Mouse (Mus musculus) left cerebral cortex, postnatal 10 days (tissue): Measurements from ENCODE around the gene 1700013G24Rik. TPM values are rescaled to one million over a fixed set of nuclear protein-coding genes. Genes with fewer than 3 reads are reported as not detected.

Experiments
- total RNA-seq, 2 experiments: library from RNA; stranded (reverse); gene quantifications; 2 replicates each; pipeline ENCODE4 v1.2.3; 2021

The 1700013G24Rik gene
- total RNA-seq, 2 experiments from 2014 or later: not detected

Other genes starting within 250 kb of the 1700013G24Rik start
- gene Wnt4, start 175.8 kb upstream of the 1700013G24Rik start, total RNA-seq: 10 to 100 TPM; 15.5 to 16.2 TPM
- 100 to 1,000 TPM; 497 to 507 TPM for gene Cdc42, start 95.6 kb upstream of the 1700013G24Rik start, total RNA-seq
- not detected for gene Cela3a, start 43.5 kb upstream of the 1700013G24Rik start, total RNA-seq
- gene Cela3b, start 22.7 kb upstream of the 1700013G24Rik start, total RNA-seq: not detected
- 10 to 100 TPM; 11.0 to 11.5 TPM for gene Hspg2, start 15.5 kb downstream of the 1700013G24Rik start, total RNA-seq
- not detected for gene Ldlrad2, start 121.3 kb downstream of the 1700013G24Rik start, total RNA-seq
- 100 to 1,000 TPM; 125 to 126 TPM for gene Usp48, start 140.5 kb downstream of the 1700013G24Rik start, total RNA-seq
- 100 to 1,000 TPM; 228 to 242 TPM for gene Rap1gap, start 211.4 kb downstream of the 1700013G24Rik start, total RNA-seq